Mouse (Mus musculus): Measurements from ENCODE around the gene Ldlrad3.

- TF ChIP-seq POLR2A (IDR thresholded peaks at IDR 0.05; ENCODE audit: insufficient read depth, low read depth, low read length) (no peak), CTCF (IDR thresholded peaks at IDR 0.05) (no peak)
These were observed 129.0 kb downstream of the Ldlrad3 start for GRCm38 (mm10) chr2:102057029-102057685.
